Mouse (Mus musculus) lung, postnatal 0 days (tissue): Measurements from ENCODE around the gene Lypd6.

Source experiments
- CTCF ChIP-seq: IDR thresholded peaks from 2 replicates; pipeline ENCODE4 v1.5.1; 2016; ENCODE audit warnings: antibody characterized with exemption, mild to moderate bottlenecking
- EP300 ChIP-seq: IDR thresholded peaks from 2 replicates; pipeline ENCODE4 v1.6.1; 2016; ENCODE audit warnings: antibody characterized with exemption, mild to moderate bottlenecking, control low read depth

- TF ChIP-seq CTCF (no peak), EP300 (no peak)
These were observed 46.8 kb upstream of the Lypd6 start for GRCm38 (mm10) chr2:50019477-50019876.
